Mouse (Mus musculus): ENCODE results near the gene Akp3. TPM values are rescaled to one million over a fixed set of nuclear protein-coding genes. Genes with fewer than 3 reads are reported as not detected.

Gene Akp3
- total RNA-seq, 2 experiments from 2014 or later = not detected

DNA sequence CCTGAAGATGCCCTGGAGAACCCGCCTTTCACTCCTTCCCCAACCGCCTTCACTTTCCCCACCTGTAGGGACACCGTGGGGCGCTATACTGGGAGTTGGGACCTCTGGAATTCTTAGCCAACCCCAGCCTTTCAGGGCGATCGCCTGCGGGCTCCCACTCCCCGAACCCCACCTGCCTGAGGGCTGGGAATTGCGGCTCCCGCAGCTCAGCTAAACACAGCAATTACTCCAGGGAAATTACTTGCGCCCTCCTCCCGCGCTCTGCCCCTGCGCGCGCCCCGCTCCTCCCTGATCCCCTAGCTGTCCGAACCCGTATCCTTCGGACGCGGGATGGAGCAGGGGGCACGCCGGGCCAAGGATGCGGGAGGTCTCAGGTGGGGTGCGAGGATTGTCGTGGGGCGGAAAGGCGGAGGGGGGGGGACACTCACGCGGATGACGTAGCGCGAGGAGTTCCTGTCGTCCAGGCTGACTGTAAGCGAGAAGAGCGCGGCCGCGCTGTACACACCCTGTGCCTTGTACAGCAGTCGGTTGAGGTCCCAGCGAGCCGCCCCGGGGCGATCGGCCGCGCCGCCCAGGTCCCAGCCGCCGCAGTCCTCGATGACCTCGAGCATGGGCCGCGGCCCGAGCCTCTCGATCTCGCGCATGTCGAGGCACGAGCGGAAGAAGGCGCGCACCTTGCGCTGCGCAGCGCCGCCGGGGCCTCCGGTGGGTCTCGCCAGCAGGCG is 29.2 kb downstream of the Akp3 start:
- ATAC-seq (replicated peaks; ENCODE audit: poor library complexity) = no peak; the same call in 1 of the 2 replicates

GRCm38 (mm10) chr1:87154501-87155120 is 29.8 kb downstream of the Akp3 start:
- ATAC-seq (replicated peaks; ENCODE audit: poor library complexity) = no peak

DNA sequence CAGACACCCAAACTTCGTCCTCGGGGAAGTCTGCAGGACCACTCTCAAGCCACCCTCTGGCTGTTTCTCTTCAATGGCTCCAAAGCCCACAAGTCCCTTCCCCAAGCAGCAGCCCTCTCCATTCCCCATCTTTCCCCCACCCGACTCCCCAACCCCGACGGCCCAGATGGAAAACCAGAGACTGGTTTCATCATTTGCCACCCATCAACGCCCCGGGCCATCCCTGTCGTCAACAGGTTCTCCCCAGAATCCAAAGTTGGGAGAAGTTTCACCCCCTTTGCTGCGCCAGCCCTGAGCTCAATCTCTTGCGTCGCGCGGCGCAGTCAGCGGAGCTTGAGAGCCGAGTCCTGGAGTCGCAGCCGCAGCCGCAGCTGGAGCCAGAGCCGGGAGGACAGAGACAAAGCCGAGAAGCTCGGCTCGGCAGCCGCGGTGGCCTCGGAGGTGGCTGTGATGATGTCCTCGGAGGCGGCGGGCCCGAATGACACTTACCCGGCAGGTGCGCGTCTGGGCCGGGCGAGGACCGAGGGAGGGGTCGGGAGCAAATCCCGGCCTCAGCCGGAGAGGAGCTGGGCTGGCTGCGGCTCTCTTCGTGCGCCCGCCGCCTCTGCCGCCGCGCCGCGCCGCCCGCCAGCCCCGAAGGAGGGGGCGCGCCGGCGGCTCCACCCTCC is 30.9 kb downstream of the Akp3 start:
- no peak for ATAC-seq (replicated peaks; ENCODE audit: poor library complexity)

- ATAC-seq (replicated peaks; ENCODE audit: poor library complexity) = no peak
Observed at GRCm38 (mm10) chr1:87156199-87156587, 31.4 kb downstream of the Akp3 start, which contains the start of gene Ecel1. Ecel1 (minus strand) TSS chr1:87156521.

GRCm38 (mm10) chr1:87159396-87159795 is 34.6 kb downstream of the Akp3 start:
- ATAC-seq (replicated peaks; ENCODE audit: poor library complexity) = no peak

GRCm38 (mm10) chr1:87164164-87164795 is 39.5 kb downstream of the Akp3 start:
- ATAC-seq (replicated peaks; ENCODE audit: poor library complexity) = no peak

DNA sequence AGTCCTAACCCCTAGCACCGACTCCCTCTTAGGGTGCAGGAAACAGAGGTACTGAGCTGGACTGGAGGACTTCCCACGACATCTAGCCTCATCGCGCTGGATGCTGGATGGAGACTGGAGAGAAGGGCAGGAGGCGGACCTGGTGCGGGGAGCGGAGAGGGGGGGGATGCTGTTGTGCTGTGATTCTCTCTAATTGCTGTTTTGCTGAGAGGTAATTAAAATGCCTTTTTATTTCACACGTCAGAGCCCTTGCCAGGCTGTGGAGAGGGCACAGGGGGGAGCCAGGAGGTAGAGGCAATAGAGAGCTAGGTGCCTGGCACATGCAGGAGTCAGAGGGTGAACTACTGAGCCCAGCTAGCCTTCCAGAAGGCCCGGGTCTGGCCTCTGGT is 40.0 kb downstream of the Akp3 start:
- ATAC-seq (replicated peaks; ENCODE audit: poor library complexity) = no peak

GRCm38 (mm10) chr1:87170458-87170857 is 45.7 kb downstream of the Akp3 start:
- no peak for ATAC-seq (replicated peaks; ENCODE audit: poor library complexity)

- ATAC-seq (replicated peaks; ENCODE audit: poor library complexity) = no peak
Observed at GRCm38 (mm10) chr1:87171312-87171711, 46.5 kb downstream of the Akp3 start.

- ATAC-seq (replicated peaks; ENCODE audit: poor library complexity) = no peak
Observed at GRCm38 (mm10) chr1:87172316-87172715, 47.5 kb downstream of the Akp3 start.

DNA sequence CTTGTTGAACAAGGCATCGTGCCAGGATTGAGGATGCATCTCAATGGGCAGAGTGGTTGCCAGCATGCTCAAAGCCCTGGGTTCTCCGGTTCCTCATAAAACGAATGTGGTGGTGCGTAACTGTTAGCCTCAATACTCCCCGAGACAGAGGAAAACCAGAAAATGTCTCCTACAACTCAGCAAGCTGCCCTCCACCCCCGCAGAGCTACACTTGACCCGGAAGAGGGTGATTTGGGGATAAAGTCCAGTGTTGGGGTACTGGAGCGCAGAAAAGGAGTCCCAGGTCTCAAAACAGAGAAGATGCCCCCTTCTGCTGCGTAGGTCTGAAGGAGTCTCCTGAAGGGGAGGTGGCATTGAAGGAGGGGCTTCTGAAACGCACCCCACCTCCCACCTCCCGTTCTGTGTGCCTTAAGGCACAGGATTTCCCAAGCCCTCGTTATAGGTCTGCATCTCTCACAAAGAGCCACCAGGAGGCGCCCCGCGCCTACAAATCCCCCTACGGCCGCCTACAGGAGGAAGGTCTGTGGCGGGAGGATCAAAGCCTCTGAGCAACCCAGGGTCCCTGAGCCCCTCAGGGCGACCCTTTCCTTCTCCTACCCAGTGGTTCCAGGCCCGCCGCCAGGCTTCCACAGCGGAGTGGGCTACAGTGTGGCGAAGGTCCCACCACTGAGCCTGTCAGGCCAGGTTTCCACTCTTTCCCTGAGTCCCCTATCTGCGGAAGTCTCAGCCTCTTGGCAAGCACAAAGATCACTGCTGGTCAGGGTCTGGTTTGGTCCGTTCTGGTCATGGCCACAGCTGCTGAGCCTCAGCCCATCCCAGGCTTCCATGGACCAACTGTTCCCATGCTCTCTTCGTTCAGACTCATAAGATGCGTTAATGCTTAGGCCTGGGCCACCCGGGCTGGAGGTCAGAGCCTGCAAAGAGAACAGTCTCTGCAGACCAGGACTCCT is 49.5 kb downstream of the Akp3 start:
- ATAC-seq (replicated peaks; ENCODE audit: poor library complexity) = peak; percentile 82

DNA sequence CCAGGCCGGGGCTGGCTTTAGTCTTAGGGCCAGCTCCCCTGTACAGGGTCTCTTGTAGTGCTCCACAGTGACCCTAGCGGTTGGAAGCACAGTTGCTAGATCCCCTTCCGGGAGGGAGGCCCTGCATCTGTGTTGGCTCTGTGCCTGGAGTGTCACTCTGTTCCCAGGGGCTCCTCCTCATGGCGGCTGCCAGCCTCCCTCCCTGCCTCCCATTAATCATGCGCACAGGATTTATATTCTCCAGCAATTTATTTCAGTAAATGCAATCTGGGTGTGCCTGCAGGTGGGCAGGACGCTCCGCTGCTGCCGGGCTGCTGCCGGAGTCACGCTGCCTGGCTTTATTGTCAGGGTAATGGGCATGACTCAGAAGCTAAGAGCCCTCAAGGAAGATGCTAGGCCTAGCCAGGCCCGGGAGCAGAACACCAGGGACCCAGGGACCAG is 51.1 kb downstream of the Akp3 start:
- peak; percentile 81 for ATAC-seq (replicated peaks; ENCODE audit: poor library complexity)

Other genes starting within 250 kb of the Akp3 start
- not detected in 2 replicates for gene Alppl2, start 35.0 kb upstream of the Akp3 start, total RNA-seq (2015)
- not detected in 2 replicates for gene Alppl2, start 35.0 kb upstream of the Akp3 start, total RNA-seq (2017)
- not detected in 2 replicates for gene Alpi, start 23.4 kb upstream of the Akp3 start, total RNA-seq (2015)
- gene Alpi, start 23.4 kb upstream of the Akp3 start, total RNA-seq (2017) = not detected in 2 replicates
- not detected in 2 replicates for gene Ecel1, start 31.5 kb downstream of the Akp3 start, total RNA-seq (2015)
- gene Ecel1, start 31.5 kb downstream of the Akp3 start, total RNA-seq (2017) = not detected in 2 replicates
- not detected in 2 replicates for gene Prss56, start 58.3 kb downstream of the Akp3 start, total RNA-seq (2015)
- gene Prss56, start 58.3 kb downstream of the Akp3 start, total RNA-seq (2017) = not detected in 2 replicates
- gene Chrnd, start 65.6 kb downstream of the Akp3 start, total RNA-seq (2015) = not detected in 2 replicates
- not detected in 2 replicates for gene Chrnd, start 65.6 kb downstream of the Akp3 start, total RNA-seq (2017)
- gene Chrng, start 79.7 kb downstream of the Akp3 start, total RNA-seq (2015) = not detected in 2 replicates
- not detected in 2 replicates for gene Chrng, start 79.7 kb downstream of the Akp3 start, total RNA-seq (2017)
- 79.1 and 84.7 TPM in 2 replicates for gene Eif4e2, start 88.9 kb downstream of the Akp3 start, total RNA-seq (2015)
- 160 and 176 TPM in 2 replicates for gene Eif4e2, start 88.9 kb downstream of the Akp3 start, total RNA-seq (2017)
- not detected in 2 replicates for gene Efhd1, start 139.4 kb downstream of the Akp3 start, total RNA-seq (2015)
- gene Efhd1, start 139.4 kb downstream of the Akp3 start, total RNA-seq (2017) = not detected in 2 replicates
- 53.5 and 60.7 TPM in 2 replicates for gene Gigyf2, start 202.0 kb downstream of the Akp3 start, total RNA-seq (2015)
- 77.8 and 103 TPM in 2 replicates for gene Gigyf2, start 202.0 kb downstream of the Akp3 start, total RNA-seq (2017)